Comparison of ENCODE assay signal across 12 mouse cellular contexts in genomic region chr4:127004384-127004783, GRCm38 (mm10). TPM values are rescaled to one million over a fixed set of nuclear protein-coding genes. Genes with fewer than 3 reads are reported as not detected.
A peak's percentile ranks its signal among the peaks of the same experiment; 100 is the strongest.
DNase-seq lines count a peak whose midpoint lies in the region; ATAC-seq and TF ChIP-seq lines count a peak whose summit lies in the region.
"Had no signal": no experiment of that assay in that cellular context is flagged by ENCODE, and none has a peak within 500 bp of the region (broad histone marks: within the 10 kb centered on the region; RNA-seq: fewer than 3 reads in every experiment).

No protein-coding gene starts in this region.

- H3K9me3 ChIP-seq in forebrain, embryonic 12.5 days = no peaks in the 10 kb centered on the region; the same call in 1 of the 2 replicates
- no peaks in the 10 kb centered on the region for H3K9me3 ChIP-seq in forebrain, embryonic 16.5 days (ENCODE audit: control insufficient read depth, low read length)
- H3K9me3 ChIP-seq in E14TG2a.4 (ENCODE audit: low read length) = no peaks in the 10 kb centered on the region
- no peaks in the 10 kb centered on the region for H3K9me3 ChIP-seq in hindbrain, embryonic 14.5 days (ENCODE audit: control insufficient read depth, low read length)
- H3K9me3 ChIP-seq in midbrain, embryonic 13.5 days = no peaks in the 10 kb centered on the region
- H3K9me3 ChIP-seq in kidney, embryonic 15.5 days (replicated peaks) = no peaks in the 10 kb centered on the region
- H3K9me3 ChIP-seq: embryonic facial prominence, embryonic 12.5 days had no signal

- no peaks in the 10 kb centered on the region for H3K36me3 ChIP-seq in forebrain, embryonic 12.5 days (replicated peaks)
- no peaks in the 10 kb centered on the region for H3K36me3 ChIP-seq in forebrain, embryonic 16.5 days (ENCODE audit: control insufficient read depth, insufficient read depth)
- no peaks in the 10 kb centered on the region for H3K36me3 ChIP-seq in E14TG2a.4 (ENCODE audit: insufficient read depth, low read length)
- H3K36me3 ChIP-seq in hindbrain, embryonic 14.5 days (replicated peaks; ENCODE audit: control insufficient read depth, insufficient read depth) = no peaks in the 10 kb centered on the region
- H3K36me3 ChIP-seq in midbrain, embryonic 13.5 days = no peaks in the 10 kb centered on the region
- no peaks in the 10 kb centered on the region for H3K36me3 ChIP-seq in kidney, embryonic 15.5 days
- H3K36me3 ChIP-seq: embryonic facial prominence, embryonic 12.5 days had no signal

- no peak for DNase-seq in hindbrain, embryonic 14.5 days (ENCODE audit: low spot score)
- no peak for DNase-seq in urinary bladder, adult 18-20 months (ENCODE audit: low spot score in 2 of 2)

- TF ChIP-seq CTCF in E14TG2a.4 (conservative IDR thresholded peaks at IDR 0.05; ENCODE audit: low read length) = no peak

- 85% methylated on average over 3 of the region's 3 CpGs for WGBS in forebrain, embryonic 12.5 days
- WGBS in forebrain, embryonic 16.5 days = 77% methylated on average over 3 of the region's 3 CpGs
- 85% methylated on average over 3 of the region's 3 CpGs for WGBS in hindbrain, embryonic 14.5 days
- 84% methylated on average over 3 of the region's 3 CpGs for WGBS in midbrain, embryonic 13.5 days
- 75% methylated on average over 3 of the region's 3 CpGs for WGBS in kidney, embryonic 15.5 days

- no peak for ATAC-seq in forebrain, embryonic 12.5 days (ENCODE audit: low FRiP score)
- ATAC-seq in forebrain, embryonic 16.5 days = no peak
- ATAC-seq in hindbrain, embryonic 14.5 days (ENCODE audit: low FRiP score) = no peak
- ATAC-seq in midbrain, embryonic 13.5 days = no peak
- no peak for ATAC-seq in kidney, embryonic 15.5 days (replicated peaks; ENCODE audit: low FRiP score)
- no peak for ATAC-seq in megakaryocyte-erythroid progenitor cell, adult 5-6 weeks (replicated peaks; ENCODE audit: low FRiP score, low TSS enrichment, poor library complexity, severe bottlenecking)
- ATAC-seq: intestine, postnatal 0 days had no signal

- no peak overlapping the region for H3K4me3 ChIP-seq in forebrain, embryonic 12.5 days (replicated peaks)
- no peak overlapping the region for H3K4me3 ChIP-seq in forebrain, embryonic 16.5 days (replicated peaks; ENCODE audit: low read length)
- H3K4me3 ChIP-seq in E14TG2a.4 (replicated peaks; ENCODE audit: low read length) = peak overlapping the region; percentile 73
- H3K4me3 ChIP-seq in hindbrain, embryonic 14.5 days (replicated peaks; ENCODE audit: low read length) = no peak overlapping the region
- H3K4me3 ChIP-seq in midbrain, embryonic 13.5 days (replicated peaks) = no peak overlapping the region
- H3K4me3 ChIP-seq in kidney, embryonic 15.5 days (replicated peaks) = no peak overlapping the region
- H3K4me3 ChIP-seq: myocyte had no signal

- H3K27ac ChIP-seq in forebrain, embryonic 12.5 days = peak overlapping the region; percentile 76; the same call in 1 of the 2 replicates
- no peak overlapping the region for H3K27ac ChIP-seq in forebrain, embryonic 16.5 days (ENCODE audit: low read length)
- H3K27ac ChIP-seq in hindbrain, embryonic 14.5 days = peak overlapping the region; percentile 84
- H3K27ac ChIP-seq in midbrain, embryonic 13.5 days = peak overlapping the region; percentile 85
- no peak overlapping the region for H3K27ac ChIP-seq in kidney, embryonic 15.5 days
- H3K27ac ChIP-seq: liver, embryonic 14.5 days had no signal

- no peak overlapping the region for H3K9ac ChIP-seq in forebrain, embryonic 12.5 days
- no peak overlapping the region; the same call in 1 of the 2 replicates for H3K9ac ChIP-seq in forebrain, embryonic 16.5 days (replicated peaks; ENCODE audit: low read depth, low read length)
- peak overlapping the region; percentile 56 for H3K9ac ChIP-seq in hindbrain, embryonic 14.5 days
- H3K9ac ChIP-seq in midbrain, embryonic 13.5 days (replicated peaks) = peak overlapping the region; percentile 56; the same call in 1 of the 2 replicates
- no peak overlapping the region for H3K9ac ChIP-seq in kidney, embryonic 15.5 days
- H3K9ac ChIP-seq: liver, embryonic 14.5 days had no signal

- H3K4me2 ChIP-seq in forebrain, embryonic 12.5 days = peak overlapping the region; percentile 55; the same call in 1 of the 2 replicates
- no peak overlapping the region; the same call in 1 of the 2 replicates for H3K4me2 ChIP-seq in forebrain, embryonic 16.5 days (ENCODE audit: low read length)
- peak overlapping the region; percentile 59; the same call in 1 of the 2 replicates for H3K4me2 ChIP-seq in hindbrain, embryonic 14.5 days (replicated peaks)
- H3K4me2 ChIP-seq in midbrain, embryonic 13.5 days (replicated peaks) = peak overlapping the region; percentile 56; the same call in 1 of the 2 replicates
- no peak overlapping the region for H3K4me2 ChIP-seq in kidney, embryonic 15.5 days

- H3K4me1 ChIP-seq in forebrain, embryonic 12.5 days = peaks cover 30% of the 10 kb centered on the region
- H3K4me1 ChIP-seq in forebrain, embryonic 16.5 days (replicated peaks; ENCODE audit: control insufficient read depth, insufficient read depth, low read length) = peaks cover 24% of the 10 kb centered on the region
- H3K4me1 ChIP-seq in E14TG2a.4 (replicated peaks; ENCODE audit: low read depth, low read length) = peaks cover 56% of the 10 kb centered on the region
- peaks cover 15% of the 10 kb centered on the region for H3K4me1 ChIP-seq in hindbrain, embryonic 14.5 days (replicated peaks; ENCODE audit: control insufficient read depth, insufficient read depth, low read length)
- peaks cover 35% of the 10 kb centered on the region for H3K4me1 ChIP-seq in midbrain, embryonic 13.5 days (replicated peaks)
- peaks cover 10% of the 10 kb centered on the region for H3K4me1 ChIP-seq in kidney, embryonic 15.5 days

- no peaks in the 10 kb centered on the region for H3K27me3 ChIP-seq in forebrain, embryonic 12.5 days
- H3K27me3 ChIP-seq in forebrain, embryonic 16.5 days (replicated peaks; ENCODE audit: control insufficient read depth, insufficient read depth, low read length) = no peaks in the 10 kb centered on the region
- no peaks in the 10 kb centered on the region for H3K27me3 ChIP-seq in E14TG2a.4 (ENCODE audit: insufficient read depth, low read length)
- no peaks in the 10 kb centered on the region for H3K27me3 ChIP-seq in hindbrain, embryonic 14.5 days (ENCODE audit: control insufficient read depth, insufficient read depth, low read length)
- H3K27me3 ChIP-seq in midbrain, embryonic 13.5 days = no peaks in the 10 kb centered on the region
- H3K27me3 ChIP-seq in kidney, embryonic 15.5 days = peaks cover 9% of the 10 kb centered on the region; the same call in 1 of the 2 replicates
- H3K27me3 ChIP-seq: embryonic facial prominence, embryonic 12.5 days had no signal

RNA-seq across cellular contexts. Expression of gene Sfpq, which starts 16.7 kb away (rescaled TPM):
- polyA plus RNA-seq in forebrain, embryonic 12.5 days (2016; fragmentation: Nextera tagmentation; extraction: Ambion mirVana) = 174 and 187 TPM in 2 replicates
- polyA plus RNA-seq in forebrain, embryonic 16.5 days (2015; fragmentation: Nextera tagmentation; extraction: Ambion mirVana) = 86.8 and 96.0 TPM in 2 replicates
- polyA plus RNA-seq in hindbrain, embryonic 14.5 days (2014; fragmentation: Nextera tagmentation; extraction: Ambion mirVana) = 92.5 and 102 TPM in 2 replicates
- 98.6 and 102 TPM in 2 replicates for polyA plus RNA-seq in midbrain, embryonic 13.5 days (2015; fragmentation: Nextera tagmentation; extraction: Ambion mirVana)
- polyA plus RNA-seq in kidney, embryonic 15.5 days (2015; fragmentation: Nextera tagmentation; extraction: Ambion mirVana) = 88.3 and 93.6 TPM in 2 replicates
- 426 and 540 TPM in 2 replicates for total RNA-seq in megakaryocyte-erythroid progenitor cell, adult 5-6 weeks (2014; fragmentation: Nextera tagmentation)
- total RNA-seq in megakaryocyte-erythroid progenitor cell, adult 5-6 weeks (2017) = 945 and 968 TPM in 2 replicates

RNA-seq across cellular contexts. Expression of gene Zmym4, which starts 36.4 kb away (rescaled TPM):
- 43.4 and 48.1 TPM in 2 replicates for polyA plus RNA-seq in forebrain, embryonic 12.5 days (2016; fragmentation: Nextera tagmentation; extraction: Ambion mirVana)
- polyA plus RNA-seq in forebrain, embryonic 16.5 days (2015; fragmentation: Nextera tagmentation; extraction: Ambion mirVana) = 30.6 and 31.1 TPM in 2 replicates
- polyA plus RNA-seq in hindbrain, embryonic 14.5 days (2014; fragmentation: Nextera tagmentation; extraction: Ambion mirVana) = 27.5 and 31.3 TPM in 2 replicates
- 31.0 and 37.5 TPM in 2 replicates for polyA plus RNA-seq in midbrain, embryonic 13.5 days (2015; fragmentation: Nextera tagmentation; extraction: Ambion mirVana)
- polyA plus RNA-seq in kidney, embryonic 15.5 days (2015; fragmentation: Nextera tagmentation; extraction: Ambion mirVana) = 19.8 and 20.3 TPM in 2 replicates
- 38.7 and 57.2 TPM in 2 replicates for total RNA-seq in megakaryocyte-erythroid progenitor cell, adult 5-6 weeks (2014; fragmentation: Nextera tagmentation)
- total RNA-seq in megakaryocyte-erythroid progenitor cell, adult 5-6 weeks (2017) = 41.2 and 56.1 TPM in 2 replicates

RNA-seq across cellular contexts. Expression of gene Zmym1, which starts 56.6 kb away (rescaled TPM):
- 29.7 and 30.6 TPM in 2 replicates for polyA plus RNA-seq in forebrain, embryonic 12.5 days (2016; fragmentation: Nextera tagmentation; extraction: Ambion mirVana)
- polyA plus RNA-seq in forebrain, embryonic 16.5 days (2015; fragmentation: Nextera tagmentation; extraction: Ambion mirVana) = 32.1 and 37.5 TPM in 2 replicates
- polyA plus RNA-seq in hindbrain, embryonic 14.5 days (2014; fragmentation: Nextera tagmentation; extraction: Ambion mirVana) = 31.6 and 31.9 TPM in 2 replicates
- polyA plus RNA-seq in midbrain, embryonic 13.5 days (2015; fragmentation: Nextera tagmentation; extraction: Ambion mirVana) = 22.6 and 22.8 TPM in 2 replicates
- polyA plus RNA-seq in kidney, embryonic 15.5 days (2015; fragmentation: Nextera tagmentation; extraction: Ambion mirVana) = 19.4 and 19.8 TPM in 2 replicates
- total RNA-seq in megakaryocyte-erythroid progenitor cell, adult 5-6 weeks (2014; fragmentation: Nextera tagmentation) = 13.6 and 16.8 TPM in 2 replicates
- total RNA-seq in megakaryocyte-erythroid progenitor cell, adult 5-6 weeks (2017) = 19.8 and 20.0 TPM in 2 replicates

Comparison
In these comparisons a context has a peak if more than half of its experiments do, and no peak if none do; other contexts are left out.
1. H3K27ac ChIP-seq: peak in forebrain, embryonic 12.5 days (single experiment), hindbrain, embryonic 14.5 days (single experiment) and midbrain, embryonic 13.5 days (single experiment); none in forebrain, embryonic 16.5 days (single experiment) and kidney, embryonic 15.5 days (single experiment).
2. H3K4me2 ChIP-seq: peak in forebrain, embryonic 12.5 days (single experiment), hindbrain, embryonic 14.5 days (single experiment) and midbrain, embryonic 13.5 days (single experiment); none in forebrain, embryonic 16.5 days (single experiment) and kidney, embryonic 15.5 days (single experiment).
3. H3K9ac ChIP-seq: peak in hindbrain, embryonic 14.5 days (single experiment) and midbrain, embryonic 13.5 days (single experiment); none in forebrain, embryonic 12.5 days (single experiment), forebrain, embryonic 16.5 days (single experiment) and kidney, embryonic 15.5 days (single experiment).